Mouse (Mus musculus): ENCODE measurements around the gene 1700003E16Rik. TPM values are rescaled to one million over a fixed set of nuclear protein-coding genes. Genes with fewer than 3 reads are reported as not detected.

The 1700003E16Rik gene
- total RNA-seq, 2 experiments from 2014 or later, result 20.4 to 21.1 TPM

DNA sequence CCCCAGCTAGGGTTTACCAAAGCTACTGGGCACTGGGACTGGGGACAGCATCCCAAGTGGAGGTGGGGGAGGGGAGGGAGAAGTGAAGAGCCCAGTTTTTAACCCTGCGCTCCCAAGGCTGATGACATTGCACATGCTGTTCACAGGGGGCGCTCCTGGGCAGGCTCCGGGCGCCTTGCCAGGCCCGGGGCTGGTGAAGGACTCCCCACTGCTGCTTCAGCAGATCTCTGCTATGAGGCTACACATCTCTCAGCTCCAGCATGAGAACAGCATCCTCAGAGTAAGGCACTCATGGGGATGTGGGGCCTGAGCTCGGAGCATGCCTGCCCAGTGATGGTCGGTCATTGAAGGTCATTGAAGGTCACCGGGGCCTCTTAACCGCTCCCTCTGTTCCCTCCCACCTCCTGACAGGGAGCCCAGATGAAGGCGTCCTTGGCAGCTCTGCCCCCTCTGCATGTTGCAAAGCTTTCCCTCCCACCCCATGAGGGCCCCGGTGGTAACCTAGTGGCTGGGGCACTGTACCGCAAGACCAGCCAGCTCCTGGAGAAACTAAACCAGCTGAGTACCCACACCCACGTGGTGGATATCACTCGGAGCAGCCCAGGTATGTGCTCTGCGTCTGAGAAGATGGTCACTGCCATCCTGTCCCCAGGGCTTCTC lies 41.3 kb downstream of the 1700003E16Rik start:
- DNase-seq (ENCODE audit: low spot score in 2 of 2), result peak; percentile 73 to 76

DNA sequence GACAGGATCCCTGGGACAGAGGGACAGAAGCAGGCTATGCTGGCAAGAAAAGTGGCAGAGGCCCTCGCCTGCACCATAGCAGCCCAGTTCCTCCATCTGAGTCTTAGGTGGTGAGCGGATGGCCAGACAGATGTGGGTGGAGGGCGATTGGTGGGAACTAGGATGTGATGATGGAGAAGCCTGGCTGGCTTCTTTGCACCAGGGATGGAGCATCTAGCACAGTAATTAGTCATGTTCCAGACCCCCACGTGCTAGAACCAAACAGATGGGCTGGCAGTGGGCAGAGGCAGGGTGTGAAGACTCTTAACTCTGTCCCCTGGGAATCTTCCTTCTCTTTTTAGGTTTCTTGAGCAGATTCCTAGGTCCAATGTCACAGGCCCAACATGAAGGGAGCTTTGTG lies 47.1 kb downstream of the 1700003E16Rik start:
- DNase-seq (ENCODE audit: low spot score in 2 of 2), result peak in 1 of 2 experiments; percentile 6

DNA sequence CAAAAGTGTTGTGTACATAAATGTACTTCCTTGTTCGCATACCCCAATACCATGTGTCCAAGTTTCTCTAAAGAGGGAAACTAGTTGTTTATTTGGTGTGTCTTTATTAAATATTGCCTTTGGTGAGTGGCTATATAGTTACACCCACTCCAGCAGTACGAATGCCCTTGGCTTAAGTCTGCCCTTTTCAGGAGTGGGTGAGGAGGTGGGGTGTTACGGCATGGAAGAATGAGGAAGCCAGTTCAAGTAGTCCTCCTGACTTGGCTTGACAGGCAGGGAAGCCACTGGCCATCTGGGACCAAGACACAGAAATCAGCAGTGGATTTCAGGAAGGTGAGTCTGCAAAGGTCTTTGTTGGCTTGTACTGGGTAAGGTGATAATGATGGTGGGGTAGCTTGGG lies 49.6 kb downstream of the 1700003E16Rik start:
- no peak for DNase-seq (ENCODE audit: low spot score in 2 of 2)

- DNase-seq (ENCODE audit: low spot score in 2 of 2), result no peak
These were observed 50.1 kb downstream of the 1700003E16Rik start for GRCm38 (mm10) chr6:83206321-83206720.

DNA sequence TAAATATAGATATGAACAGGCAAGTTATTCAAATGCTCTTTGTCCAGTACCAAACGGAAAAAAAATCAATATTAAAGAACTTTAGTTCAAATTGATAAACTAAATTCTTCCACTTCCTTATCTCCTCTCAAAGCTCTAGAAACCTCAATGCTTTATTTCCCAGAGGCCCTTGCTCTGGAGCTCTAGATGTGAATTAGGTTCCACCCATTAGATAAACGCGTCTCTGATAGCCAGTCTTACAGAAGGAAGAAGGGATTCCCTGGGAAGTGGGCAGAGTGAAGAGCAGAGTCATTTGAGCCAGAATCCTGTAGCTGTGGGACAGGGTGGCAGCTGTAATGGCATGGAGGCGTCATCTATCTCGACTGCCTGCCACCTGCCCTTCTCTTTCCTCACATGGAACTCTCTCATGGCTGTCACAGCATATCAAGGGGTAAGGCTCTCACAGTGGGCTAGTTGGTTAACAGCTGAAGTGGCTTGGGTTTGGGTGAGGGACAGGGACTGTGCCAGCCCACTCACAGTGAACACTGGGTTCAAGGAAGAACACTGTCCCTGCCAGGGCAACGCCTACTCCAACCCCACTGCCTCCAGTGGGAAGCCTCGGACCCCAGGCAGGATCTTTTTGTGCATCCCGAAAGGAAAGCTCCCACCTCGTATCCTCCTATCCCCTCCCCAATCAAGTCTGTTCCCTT lies 51.3 kb downstream of the 1700003E16Rik start:
- no peak for DNase-seq (ENCODE audit: low spot score in 2 of 2)

DNA sequence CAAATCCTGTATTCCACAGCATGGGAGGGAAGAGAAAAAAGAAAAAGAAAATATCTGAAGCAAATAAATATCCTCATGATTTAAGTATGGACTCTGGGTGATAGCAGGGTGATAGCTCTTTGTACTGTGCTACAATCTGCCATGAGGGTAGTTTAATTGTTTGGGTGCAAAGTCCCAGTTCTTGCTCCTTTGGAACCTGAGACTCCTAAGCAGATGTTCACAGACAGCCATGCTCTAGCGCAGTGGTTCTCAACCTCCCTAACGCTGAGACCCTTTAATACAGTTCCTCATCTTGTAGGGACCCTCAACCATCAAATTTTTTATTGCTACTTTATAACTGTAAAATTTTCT lies 51.8 kb downstream of the 1700003E16Rik start:
- no peak for DNase-seq (ENCODE audit: low spot score in 2 of 2)

DNA sequence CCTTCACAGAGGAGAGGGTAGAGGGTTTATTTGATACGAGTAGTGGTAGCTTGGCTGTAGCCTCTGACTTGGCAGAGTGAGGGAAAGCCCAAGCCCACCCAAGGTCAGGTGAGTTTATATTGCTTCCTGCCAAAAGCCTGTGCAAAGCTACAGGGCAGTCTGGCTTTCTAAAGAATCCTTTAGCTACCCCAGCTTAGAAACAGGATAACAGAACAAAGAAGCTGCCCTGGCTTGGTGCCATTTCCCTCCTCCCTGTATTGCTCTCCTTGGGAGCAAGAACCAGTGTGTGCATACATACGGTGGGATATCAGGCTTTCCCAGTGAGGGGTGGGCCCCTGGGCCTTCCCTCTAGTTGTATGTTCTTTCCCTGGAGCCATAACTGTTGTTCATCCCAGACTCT lies 54.3 kb downstream of the 1700003E16Rik start:
- DNase-seq (ENCODE audit: low spot score in 2 of 2), result no peak

DNA sequence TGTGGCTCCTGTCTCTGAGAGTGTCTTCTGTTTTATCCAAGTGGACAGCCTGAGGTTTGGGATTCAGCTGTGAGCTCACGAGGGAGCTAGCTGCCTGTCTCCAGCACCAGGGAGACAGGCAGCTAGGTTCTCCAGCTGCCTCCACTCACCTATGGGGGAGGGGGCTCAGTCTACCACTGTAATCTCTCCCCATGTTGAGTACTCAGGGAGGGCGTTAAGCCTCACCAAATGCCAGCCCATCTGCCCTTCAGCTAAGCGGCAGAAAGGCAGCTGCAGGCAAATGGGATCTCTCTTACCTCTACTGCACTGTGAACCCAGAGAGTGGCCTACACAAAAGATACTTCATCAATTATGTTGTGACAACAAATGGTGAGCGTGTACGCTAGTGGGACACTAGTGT lies 55.3 kb downstream of the 1700003E16Rik start:
- DNase-seq (ENCODE audit: low spot score in 2 of 2), result no peak

Other genes starting within 250 kb of the 1700003E16Rik start
- gene Sema4f, start 216.6 kb upstream of the 1700003E16Rik start, total RNA-seq (2021), result 10 to 100 TPM; 43.4 to 44.2 TPM
- gene M1ap, start 209.5 kb upstream of the 1700003E16Rik start, total RNA-seq (2021), result under 1 TPM in 1 of 2 experiments, not detected in 1; 0.44 TPM
- 1 to 10 TPM; 3.1 to 3.3 TPM for gene Dok1, start 122.9 kb upstream of the 1700003E16Rik start, total RNA-seq (2021)
- 1 to 10 TPM; 2.3 to 3.8 TPM for gene Loxl3, start 122.2 kb upstream of the 1700003E16Rik start, total RNA-seq (2021)
- 100 to 1,000 TPM; 108 to 116 TPM for gene Aup1, start 101.9 kb upstream of the 1700003E16Rik start, total RNA-seq (2021)
- gene Htra2, start 101.1 kb upstream of the 1700003E16Rik start, total RNA-seq (2021), result 10 to 100 TPM; 55.7 to 60.1 TPM
- gene Dqx1, start 98.6 kb upstream of the 1700003E16Rik start, total RNA-seq (2021), result under 1 TPM; 0.48 to 0.74 TPM
- gene Tlx2, start 86.1 kb upstream of the 1700003E16Rik start, total RNA-seq (2021), result not detected
- gene Pcgf1, start 78.5 kb upstream of the 1700003E16Rik start, total RNA-seq (2021), result 10 to 100 TPM; 23.3 to 27.0 TPM
- not detected for gene Lbx2, start 70.0 kb upstream of the 1700003E16Rik start, total RNA-seq (2021)
- gene Ccdc142, start 54.8 kb upstream of the 1700003E16Rik start, total RNA-seq (2021), result 10 to 100 TPM in 1 of 2 experiments, 1 to 10 TPM in 1; 6.8 to 11.7 TPM
- 1 to 10 TPM; 5.2 to 6.4 TPM for gene Gm42688, start 54.8 kb upstream of the 1700003E16Rik start, total RNA-seq (2021)
- 10 to 100 TPM; 62.5 to 62.7 TPM for gene Mrpl53, start 47.4 kb upstream of the 1700003E16Rik start, total RNA-seq (2021)
- gene Mogs, start 40.9 kb upstream of the 1700003E16Rik start, total RNA-seq (2021), result 10 to 100 TPM; 22.0 to 27.2 TPM
- gene Wbp1, start 34.8 kb upstream of the 1700003E16Rik start, total RNA-seq (2021), result 10 to 100 TPM; 66.7 to 72.6 TPM
- 10 to 100 TPM; 24.1 TPM for gene Ino80b, start 31.0 kb upstream of the 1700003E16Rik start, total RNA-seq (2021)
- gene Rtkn, start 20.9 kb upstream of the 1700003E16Rik start, total RNA-seq (2021), result 10 to 100 TPM; 61.2 to 65.1 TPM
- 10 to 100 TPM; 24.4 to 26.0 TPM for gene Wdr54, start within 50 bp of the 1700003E16Rik start, total RNA-seq (2021)
- 100 to 1,000 TPM; 358 to 382 TPM for gene Dctn1, start 9.5 kb downstream of the 1700003E16Rik start, total RNA-seq (2021)
- 10 to 100 TPM in 1 of 2 experiments, under 1 TPM in 1; 0.41 to 11.9 TPM for gene Slc4a5, start 63.4 kb downstream of the 1700003E16Rik start, total RNA-seq (2021)
- gene Mthfd2, start 169.5 kb downstream of the 1700003E16Rik start, total RNA-seq (2021), result 10 to 100 TPM in 1 of 2 experiments, 1 to 10 TPM in 1; 8.5 to 10.5 TPM
- gene Mob1a, start 169.6 kb downstream of the 1700003E16Rik start, total RNA-seq (2021), result 10 to 100 TPM; 22.1 to 23.1 TPM
- 10 to 100 TPM; 45.4 to 54.7 TPM for gene Bola3, start 192.7 kb downstream of the 1700003E16Rik start, total RNA-seq (2021)

All from layer of hippocampus, postnatal 14 days (tissue).